Mouse (Mus musculus): ENCODE results near the gene Emilin1. TPM values are rescaled to one million over a fixed set of nuclear protein-coding genes. Genes with fewer than 3 reads are reported as not detected.

Emilin1 gene
- polyA plus RNA-seq, 1 experiment from 2014 or later: 187 TPM

DNA sequence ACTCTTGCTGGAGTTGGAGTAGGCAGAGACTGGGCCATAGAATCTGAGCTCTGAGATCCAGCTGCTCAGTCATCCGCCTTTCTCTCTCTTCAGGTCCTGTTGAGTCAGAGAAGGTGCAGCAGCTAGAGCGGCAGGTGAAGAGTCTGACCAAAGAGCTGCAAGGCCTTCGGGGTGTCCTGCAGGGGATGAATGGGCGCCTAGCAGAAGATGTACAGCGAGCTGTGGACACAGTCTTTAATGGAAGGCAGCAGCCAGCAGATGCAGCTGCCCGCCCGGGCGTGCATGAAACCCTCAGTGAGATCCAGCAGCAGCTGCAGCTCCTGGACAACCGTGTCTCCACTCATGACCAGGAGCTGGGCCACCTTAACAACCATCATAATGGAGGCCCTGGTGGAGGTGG is 3.6 kb downstream of the Emilin1 start:
- no peak overlapping the region for H3K4me3 ChIP-seq
- peaks cover 44% of the 10 kb centered on the region for H3K36me3 ChIP-seq
- peak overlapping the region; percentile 52; the same call in 1 of the 2 replicates for H3K27ac ChIP-seq (ENCODE audit: poor library complexity, severe bottlenecking)
- peaks cover 83% of the 10 kb centered on the region for H3K4me1 ChIP-seq (replicated peaks)
- no peak for ATAC-seq (ENCODE audit: insufficient number of reproducible peaks, low FRiP score)
- H3K9me3 ChIP-seq (replicated peaks): no peaks in the 10 kb centered on the region
- peak overlapping the region; percentile 74; the same call in 1 of the 2 replicates for H3K4me2 ChIP-seq
- no peaks in the 10 kb centered on the region for H3K27me3 ChIP-seq (replicated peaks)
- WGBS: 91% methylated on average over 9 of the region's 9 CpGs
- 0 out of 2 replicates have a peak overlapping the region, but pooled peaks have one; percentile 21 for H3K9ac ChIP-seq

DNA sequence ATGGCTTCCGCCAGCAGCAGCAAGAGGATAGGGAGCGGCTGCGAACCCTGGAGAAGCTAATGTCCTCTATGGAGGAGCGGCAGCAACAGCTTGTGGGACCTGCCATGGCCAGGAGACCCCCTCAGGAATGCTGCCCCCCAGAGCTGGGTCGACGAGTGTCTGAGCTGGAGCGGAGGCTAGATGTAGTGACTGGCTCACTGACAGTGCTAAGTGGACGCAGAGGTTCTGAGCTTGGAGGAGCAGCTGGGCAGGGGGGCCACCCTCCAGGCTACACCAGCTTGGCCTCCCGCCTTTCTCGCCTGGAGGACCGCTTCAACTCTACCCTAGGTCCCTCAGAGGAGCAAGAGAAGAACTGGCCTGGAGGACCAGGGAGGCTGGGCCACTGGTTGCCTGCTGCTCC is 4.1 kb downstream of the Emilin1 start:
- H3K36me3 ChIP-seq: peaks cover 44% of the 10 kb centered on the region
- ATAC-seq (ENCODE audit: insufficient number of reproducible peaks, low FRiP score): no peak
- H3K4me2 ChIP-seq: no peak overlapping the region
- no peaks in the 10 kb centered on the region for H3K9me3 ChIP-seq (replicated peaks)
- H3K4me3 ChIP-seq: no peak overlapping the region
- H3K27me3 ChIP-seq (replicated peaks): no peaks in the 10 kb centered on the region
- H3K9ac ChIP-seq: 0 out of 2 replicates have a peak overlapping the region, but pooled peaks have one; percentile 21
- no peak overlapping the region for H3K27ac ChIP-seq (ENCODE audit: poor library complexity, severe bottlenecking)
- 83% methylated on average over 11 of the region's 11 CpGs for WGBS
- peaks cover 84% of the 10 kb centered on the region for H3K4me1 ChIP-seq (replicated peaks)

DNA sequence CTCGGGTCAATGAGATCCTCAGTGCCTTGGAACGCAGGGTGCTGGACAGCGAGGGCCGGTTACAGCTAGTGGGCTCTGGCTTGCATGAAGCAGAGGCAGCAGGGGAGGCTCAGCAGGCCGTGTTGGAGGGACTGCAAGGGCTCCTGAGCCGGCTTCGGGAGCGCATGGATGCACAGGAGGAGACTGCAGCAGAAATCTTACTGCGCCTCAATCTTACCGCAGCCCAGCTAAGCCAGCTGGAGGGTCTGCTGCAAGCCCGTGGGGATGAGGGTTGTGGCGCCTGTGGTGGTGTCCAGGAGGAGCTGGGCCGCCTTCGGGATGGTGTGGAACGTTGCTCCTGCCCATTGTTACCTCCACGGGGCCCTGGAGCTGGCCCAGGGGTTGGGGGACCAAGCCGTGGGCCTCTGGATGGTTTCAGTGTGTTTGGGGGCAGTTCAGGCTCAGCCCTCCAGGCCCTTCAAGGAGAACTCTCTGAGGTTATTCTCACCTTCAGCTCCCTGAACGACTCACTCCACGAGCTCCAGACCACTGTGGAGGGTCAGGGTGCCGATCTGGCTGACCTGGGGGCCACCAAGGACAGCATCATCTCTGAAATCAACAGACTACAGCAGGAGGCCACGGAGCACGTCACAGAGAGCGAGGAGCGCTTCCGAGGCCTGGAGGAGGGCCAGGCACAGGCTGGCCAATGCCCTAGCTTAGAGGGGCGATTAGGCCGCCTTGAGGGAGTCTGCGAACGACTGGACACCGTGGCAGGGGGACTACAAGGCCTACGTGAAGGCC is 4.9 kb downstream of the Emilin1 start:
- Histone ChIP-seq H3K27ac (ENCODE audit: poor library complexity, severe bottlenecking) (no peak overlapping the region), H3K4me1 (replicated peaks) (peaks cover 84% of the 10 kb centered on the region), H3K9me3 (replicated peaks) (no peaks in the 10 kb centered on the region), H3K4me2 (no peak overlapping the region), H3K9ac (no peak overlapping the region), H3K27me3 (replicated peaks) (no peaks in the 10 kb centered on the region), H3K36me3 (peaks cover 44% of the 10 kb centered on the region), H3K4me3 (no peak overlapping the region)
- ATAC-seq (ENCODE audit: insufficient number of reproducible peaks, low FRiP score): no peak
- 86% methylated on average over 31 of the region's 31 CpGs for WGBS

DNA sequence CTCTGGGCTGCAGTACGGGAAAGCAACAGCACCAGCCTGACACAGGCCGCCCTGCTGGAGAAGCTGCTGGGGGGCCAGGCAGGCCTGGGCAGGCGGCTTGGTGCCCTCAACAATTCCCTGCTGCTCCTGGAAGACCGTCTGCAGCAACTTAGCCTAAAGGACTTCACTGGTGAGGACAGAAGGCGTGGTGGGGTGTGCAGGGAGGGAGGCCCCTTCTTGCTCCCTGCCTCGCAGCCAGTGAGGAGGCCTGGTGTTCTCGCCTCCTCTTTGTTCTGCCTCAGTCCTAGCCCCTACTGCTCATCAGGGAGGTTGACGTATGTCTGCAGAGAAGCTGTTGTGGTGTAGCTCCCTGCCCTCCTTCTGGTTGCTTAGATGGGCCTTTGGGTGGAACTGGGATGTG is 5.5 kb downstream of the Emilin1 start:
- H3K4me3 ChIP-seq: no peak overlapping the region
- ATAC-seq (ENCODE audit: insufficient number of reproducible peaks, low FRiP score): no peak
- peaks cover 80% of the 10 kb centered on the region for H3K4me1 ChIP-seq (replicated peaks)
- H3K9me3 ChIP-seq (replicated peaks): no peaks in the 10 kb centered on the region
- peaks cover 44% of the 10 kb centered on the region for H3K36me3 ChIP-seq
- no peaks in the 10 kb centered on the region for H3K27me3 ChIP-seq (replicated peaks)
- WGBS: 74% methylated on average over 8 of the region's 8 CpGs
- no peak overlapping the region for H3K4me2 ChIP-seq
- no peak overlapping the region for H3K27ac ChIP-seq (ENCODE audit: poor library complexity, severe bottlenecking)
- H3K9ac ChIP-seq: no peak overlapping the region

DNA sequence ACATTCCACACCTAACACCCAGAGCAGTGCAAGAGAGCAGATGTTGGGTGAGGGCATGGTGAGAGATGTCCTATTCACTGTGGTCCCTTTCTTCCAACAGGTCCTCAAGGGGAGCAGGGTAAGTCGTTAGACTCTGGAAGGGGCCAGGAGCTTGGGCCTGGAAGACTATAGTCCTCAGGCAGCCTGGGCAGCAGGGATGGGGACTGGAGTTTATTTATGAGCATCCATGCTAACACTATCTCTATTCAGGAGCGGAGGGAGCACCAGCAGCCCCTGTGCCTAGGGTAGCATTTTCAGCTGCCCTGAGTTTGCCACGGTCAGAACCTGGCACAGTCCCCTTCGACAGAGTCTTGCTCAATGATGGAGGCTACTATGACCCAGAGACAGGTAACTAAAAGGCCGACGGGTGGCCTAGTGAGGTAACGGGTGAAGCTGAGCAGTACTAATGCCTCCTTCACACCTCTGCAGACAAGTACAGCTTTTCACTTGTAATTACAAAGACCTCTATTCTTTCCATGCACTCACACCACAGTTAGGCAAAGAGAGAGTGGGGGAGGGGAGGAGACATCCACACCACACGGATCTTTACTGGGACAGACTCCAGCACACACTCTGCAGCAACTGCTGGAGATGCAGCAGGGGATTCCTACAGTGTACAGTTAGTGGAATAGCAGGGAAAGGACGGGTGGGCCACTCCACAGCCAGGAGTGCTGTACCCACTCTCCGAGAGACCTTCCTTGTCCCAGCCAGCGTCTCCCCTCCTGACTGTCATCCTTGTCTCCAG is 6.8 kb downstream of the Emilin1 start:
- 68% methylated on average over 11 of the region's 11 CpGs for WGBS
- Histone ChIP-seq H3K4me2 (0 out of 2 replicates have a peak overlapping the region, but pooled peaks have one; percentile 89), H3K4me1 (replicated peaks) (peaks cover 69% of the 10 kb centered on the region)

DNA sequence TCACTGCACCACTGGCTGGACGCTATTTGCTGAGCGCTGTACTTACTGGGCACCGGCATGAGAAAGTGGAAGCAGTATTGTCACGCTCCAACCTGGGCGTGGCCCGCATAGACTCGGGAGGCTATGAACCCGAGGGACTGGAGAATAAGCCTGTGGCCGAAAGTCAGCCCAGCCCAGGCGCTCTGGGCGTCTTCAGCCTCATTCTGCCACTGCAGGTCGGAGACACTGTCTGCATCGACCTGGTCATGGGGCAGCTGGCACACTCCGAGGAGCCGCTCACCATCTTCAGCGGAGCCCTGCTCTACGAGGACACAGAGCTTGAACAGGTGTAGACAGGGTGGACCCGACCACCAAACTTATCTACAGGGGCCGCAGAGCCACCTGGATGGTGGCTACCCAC is 7.4 kb downstream of the Emilin1 start:
- no peaks in the 10 kb centered on the region for H3K9me3 ChIP-seq (replicated peaks)
- peaks cover 44% of the 10 kb centered on the region for H3K36me3 ChIP-seq
- peaks cover 63% of the 10 kb centered on the region for H3K4me1 ChIP-seq (replicated peaks)
- 0 out of 2 replicates have a peak, but pooled peaks cover 8% of the 10 kb centered on the region for H3K27me3 ChIP-seq (replicated peaks)
- 0 out of 2 replicates have a peak overlapping the region, but pooled peaks have one; percentile 28 for H3K9ac ChIP-seq
- 0 out of 2 replicates have a peak, but pooled peaks have one; percentile 3 for ATAC-seq (ENCODE audit: insufficient number of reproducible peaks, low FRiP score)
- peak overlapping the region; percentile 89 for H3K4me2 ChIP-seq
- H3K4me3 ChIP-seq: no peak overlapping the region
- 68% methylated on average over 19 of the region's 19 CpGs for WGBS
- no peak overlapping the region for H3K27ac ChIP-seq (ENCODE audit: poor library complexity, severe bottlenecking)

More for the DNA sequence above, 6.8 kb downstream of the Emilin1 start:
- 0 out of 2 replicates have a peak overlapping the region, but pooled peaks have one; percentile 28 for H3K9ac ChIP-seq
- ATAC-seq (ENCODE audit: insufficient number of reproducible peaks, low FRiP score): no peak
- no peaks in the 10 kb centered on the region for H3K9me3 ChIP-seq (replicated peaks)
- no peak overlapping the region for H3K4me3 ChIP-seq
- H3K27ac ChIP-seq (ENCODE audit: poor library complexity, severe bottlenecking): no peak overlapping the region
- 0 out of 2 replicates have a peak, but pooled peaks cover 6% of the 10 kb centered on the region for H3K27me3 ChIP-seq (replicated peaks)
- H3K36me3 ChIP-seq: peaks cover 44% of the 10 kb centered on the region

DNA sequence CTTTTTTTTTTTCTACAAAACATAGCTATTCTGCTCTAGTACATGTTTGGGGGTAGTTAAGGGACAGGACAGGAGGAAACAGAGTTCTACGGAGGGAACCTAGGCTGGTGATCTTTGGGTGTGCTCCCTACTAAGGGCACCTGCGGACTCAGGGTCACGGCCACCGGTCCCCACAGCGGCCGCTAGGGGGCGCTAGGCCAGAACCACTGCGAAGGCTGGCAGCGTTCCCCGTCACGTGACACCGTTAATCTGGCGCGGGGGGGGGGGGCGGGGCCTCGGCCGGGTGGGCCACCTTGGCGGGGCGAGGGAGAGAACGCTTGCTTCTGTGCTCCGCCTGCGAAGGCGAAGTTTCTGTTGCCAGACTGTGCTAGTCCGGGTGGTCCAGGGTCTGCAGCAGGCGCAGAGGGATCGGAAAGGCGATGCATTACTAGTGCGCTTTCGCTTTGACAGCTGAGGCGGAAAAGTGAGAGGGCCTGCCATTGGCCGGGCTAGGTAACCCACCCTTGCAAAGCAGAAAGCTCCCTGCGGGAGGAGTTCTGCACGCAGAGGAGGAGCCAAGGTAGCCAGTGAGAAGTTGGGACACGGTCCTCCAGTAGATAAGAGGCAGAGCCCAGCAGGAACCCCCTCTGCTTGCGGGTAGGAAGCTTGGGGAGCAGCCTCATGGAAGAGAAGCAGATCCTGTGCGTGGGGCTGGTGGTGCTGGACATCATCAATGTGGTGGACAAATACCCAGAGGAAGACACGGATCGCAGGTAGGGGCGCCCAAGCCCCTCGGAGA is 8.2 kb downstream of the Emilin1 start, which contains the start of gene Khk:
Khk (plus strand) TSS at position 176 of the 778 bp plus-strand sequence.
- H3K4me2 ChIP-seq: peak within 1 kb of the TSS; percentile 89
- peak within 1 kb of the TSS; percentile 85 for H3K27ac ChIP-seq (ENCODE audit: poor library complexity, severe bottlenecking)
- H3K9me3 ChIP-seq (replicated peaks): no peaks in the 10 kb centered on the region
- peak; percentile 90 for ATAC-seq (ENCODE audit: insufficient number of reproducible peaks, low FRiP score)
- H3K27me3 ChIP-seq (replicated peaks): 0 out of 2 replicates have a peak, but pooled peaks cover 8% of the 10 kb centered on the region
- peaks cover 57% of the 10 kb centered on the region for H3K4me1 ChIP-seq (replicated peaks)
- peak within 1 kb of the TSS; percentile 76 for H3K9ac ChIP-seq
- peak within 1 kb of the TSS; percentile 61 for H3K4me3 ChIP-seq
- peaks cover 44% of the 10 kb centered on the region for H3K36me3 ChIP-seq
- under 1% methylated on average over 37 of the region's 40 CpGs for WGBS

DNA sequence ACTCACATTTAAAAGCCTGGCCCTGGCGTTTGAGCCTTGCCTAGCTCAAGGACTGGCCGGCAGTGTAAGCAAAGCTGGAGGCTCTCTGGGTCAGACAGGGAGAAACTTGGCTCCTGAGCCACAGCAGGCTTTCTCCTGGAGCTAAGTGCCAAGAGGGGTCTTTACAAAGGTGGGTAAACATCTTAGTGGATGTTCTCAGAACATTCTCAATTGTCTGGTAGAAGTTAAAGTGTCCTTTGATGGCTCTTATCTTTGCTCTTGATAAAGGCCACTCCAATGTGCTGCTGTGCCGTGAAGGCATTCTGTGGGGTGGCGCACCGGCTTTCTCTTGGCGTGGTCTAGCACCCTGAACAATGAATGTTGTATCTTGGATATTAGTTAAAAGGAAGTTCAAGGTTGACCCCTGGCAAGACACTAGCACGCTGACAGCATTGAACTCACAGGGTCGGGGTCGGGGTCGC is 9.4 kb downstream of the Emilin1 start:
- ATAC-seq (ENCODE audit: insufficient number of reproducible peaks, low FRiP score): no peak
- Histone ChIP-seq H3K4me3 (peak overlapping the region; percentile 61; the same call in 1 of the 2 replicates), H3K9me3 (replicated peaks) (no peaks in the 10 kb centered on the region), H3K27ac (ENCODE audit: poor library complexity, severe bottlenecking) (no peak overlapping the region), H3K4me2 (peak overlapping the region; percentile 89), H3K4me1 (replicated peaks) (peaks cover 45% of the 10 kb centered on the region), H3K27me3 (replicated peaks) (0 out of 2 replicates have a peak, but pooled peaks cover 8% of the 10 kb centered on the region), H3K9ac (peak overlapping the region; percentile 76), H3K36me3 (peaks cover 34% of the 10 kb centered on the region)
- whole genome bisulfite sequencing: 31% methylated on average over 10 of the region's 10 CpGs

DNA sequence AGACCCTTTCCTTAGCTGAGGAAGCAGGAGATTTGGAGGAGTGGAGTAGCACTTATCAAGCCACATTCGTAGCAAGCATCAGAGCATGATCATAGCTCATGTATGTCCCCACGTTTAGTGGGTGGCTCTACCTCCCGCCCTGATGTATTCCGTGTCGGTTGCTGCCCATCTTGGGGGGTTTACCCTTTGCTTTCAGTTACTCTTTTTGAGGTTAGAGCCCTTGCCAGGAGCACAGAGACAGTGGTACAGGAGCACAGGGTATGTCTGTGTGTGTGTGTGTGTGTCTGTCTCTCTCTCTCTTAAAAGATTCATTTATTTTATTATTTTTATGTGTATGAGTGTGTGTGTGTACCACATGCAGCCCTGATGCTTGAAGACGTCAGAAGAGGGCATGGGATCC is 9.9 kb downstream of the Emilin1 start:
- Histone ChIP-seq H3K27me3 (replicated peaks) (0 out of 2 replicates have a peak, but pooled peaks cover 8% of the 10 kb centered on the region), H3K9me3 (replicated peaks) (no peaks in the 10 kb centered on the region), H3K4me2 (peak overlapping the region; percentile 89; the same call in 1 of the 2 replicates), H3K4me3 (no peak overlapping the region), H3K4me1 (replicated peaks) (peaks cover 40% of the 10 kb centered on the region), H3K9ac (no peak overlapping the region; the same call in 1 of the 2 replicates), H3K27ac (ENCODE audit: poor library complexity, severe bottlenecking) (no peak overlapping the region), H3K36me3 (peaks cover 29% of the 10 kb centered on the region)
- no peak for ATAC-seq (ENCODE audit: insufficient number of reproducible peaks, low FRiP score)
- WGBS: 63% methylated on average over 6 of the region's 6 CpGs

DNA sequence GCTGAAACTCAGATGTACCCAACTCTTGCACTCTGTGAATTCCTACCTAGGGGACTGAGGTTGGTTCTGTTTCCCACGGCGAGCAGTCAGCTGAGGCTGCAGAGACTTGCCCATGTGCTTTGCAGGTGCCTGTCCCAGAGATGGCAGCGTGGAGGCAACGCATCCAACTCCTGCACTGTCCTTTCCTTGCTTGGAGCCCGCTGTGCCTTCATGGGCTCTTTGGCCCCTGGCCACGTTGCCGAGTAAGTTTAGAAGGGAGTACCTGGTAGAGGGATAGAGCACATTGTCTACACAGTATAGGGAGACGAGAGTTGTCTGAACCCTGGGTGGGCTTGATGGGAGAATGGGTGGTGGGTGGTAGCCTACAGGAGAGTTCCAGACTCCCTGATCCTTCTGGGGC is 11.4 kb downstream of the Emilin1 start:
- ATAC-seq (ENCODE audit: insufficient number of reproducible peaks, low FRiP score): no peak
- Histone ChIP-seq H3K9me3 (replicated peaks) (no peaks in the 10 kb centered on the region), H3K27me3 (replicated peaks) (0 out of 2 replicates have a peak, but pooled peaks cover 12% of the 10 kb centered on the region), H3K4me3 (no peak overlapping the region), H3K36me3 (peaks cover 14% of the 10 kb centered on the region), H3K4me2 (no peak overlapping the region), H3K4me1 (replicated peaks) (peaks cover 35% of the 10 kb centered on the region), H3K9ac (no peak overlapping the region), H3K27ac (ENCODE audit: poor library complexity, severe bottlenecking) (no peak overlapping the region)
- WGBS: 83% methylated on average over 8 of the region's 8 CpGs

Measured in heart, embryonic 12.5 days (tissue).